Mouse (Mus musculus) liver, embryonic 11.5 days (tissue): ENCODE measurements around the gene Use1. TPM values are rescaled to one million over a fixed set of nuclear protein-coding genes. Genes with fewer than 3 reads are reported as not detected.

Experiments used
- ATAC-seq: fragments of 200-750 bp; cut with Nextera tagmentation; replicated peaks from 2 replicates; pipeline ENCODE4 v1.8.0; 2017; ENCODE audit warnings: moderate number of reproducible peaks, mild to moderate bottlenecking, moderate TSS enrichment, moderate library complexity; ENCODE audit not compliant: low FRiP score
- DNase-seq: peaks from one replicate; pipeline ENCODE4 v3.0.0-alpha.2; 2017; ENCODE audit warnings: low spot score
- H3K27ac ChIP-seq: fragments of 300-500 bp; sonication (generic); 2 replicates; pipeline ENCODE4 v1.5.1; 2014; ENCODE audit warnings: mild to moderate bottlenecking, low read depth, low read length, control low read depth
- H3K27me3 ChIP-seq: fragments of 300-500 bp; sonication (generic); replicated peaks from 2 replicates; pipeline ENCODE4 v1.6.1; 2014; ENCODE audit warnings: low read length, mixed read lengths; ENCODE audit not compliant: control insufficient read depth, insufficient read depth
- H3K36me3 ChIP-seq: fragments of 300-500 bp; sonication (generic); 2 replicates; pipeline ENCODE4 v1.6.1; 2014; ENCODE audit warnings: mild to moderate bottlenecking, low read length, moderate library complexity, mixed read lengths; ENCODE audit not compliant: control insufficient read depth, insufficient read depth
- H3K4me1 ChIP-seq: fragments of 300-500 bp; sonication (generic); replicated peaks from 2 replicates; pipeline ENCODE4 v1.6.1; 2014; ENCODE audit warnings: low read length, mixed read lengths; ENCODE audit not compliant: control insufficient read depth, insufficient read depth
- H3K4me2 ChIP-seq: fragments of 300-500 bp; sonication (generic); 2 replicates; pipeline ENCODE4 v1.6.1; 2014; ENCODE audit warnings: mild to moderate bottlenecking, control low read depth, moderate library complexity
- H3K4me3 ChIP-seq: fragments of 300-500 bp; sonication (generic); 2 replicates; pipeline ENCODE4 v1.5.1; 2014; ENCODE audit warnings: low read depth, low read length, control low read depth
- H3K9ac ChIP-seq: fragments of 300-500 bp; sonication (generic); 2 replicates; pipeline ENCODE4 v1.6.1; 2014; ENCODE audit warnings: low read depth, low read length, control low read depth
- H3K9me3 ChIP-seq: fragments of 300-500 bp; sonication (generic); 2 replicates; pipeline ENCODE4 v1.6.1; 2016; ENCODE audit warnings: low read length, inconsistent platforms, mixed read lengths; ENCODE audit not compliant: control insufficient read depth
- WGBS: fragments of 180-500 bp; shearing (Covaris S2); extraction: QIAGEN DNeasy Blood & Tissue Kit; methylation state at CpG from one replicate; pipeline ENCODE4 v1.1.7; 2014; 5-methylcytosine and 5-hydroxymethylcytosine counted together
- polyA plus RNA-seq: library from polyadenylated mRNA; unstranded; fragments of >200 nt; fragmentation: Nextera tagmentation; extraction: Ambion mirVana; gene quantifications from 2 replicates; pipeline ENCODE4 v1.2.1, GENCODE M21; 2014

Gene Use1
- polyA plus RNA-seq, 1 experiment from 2014 or later: 97.8 TPM

DNA sequence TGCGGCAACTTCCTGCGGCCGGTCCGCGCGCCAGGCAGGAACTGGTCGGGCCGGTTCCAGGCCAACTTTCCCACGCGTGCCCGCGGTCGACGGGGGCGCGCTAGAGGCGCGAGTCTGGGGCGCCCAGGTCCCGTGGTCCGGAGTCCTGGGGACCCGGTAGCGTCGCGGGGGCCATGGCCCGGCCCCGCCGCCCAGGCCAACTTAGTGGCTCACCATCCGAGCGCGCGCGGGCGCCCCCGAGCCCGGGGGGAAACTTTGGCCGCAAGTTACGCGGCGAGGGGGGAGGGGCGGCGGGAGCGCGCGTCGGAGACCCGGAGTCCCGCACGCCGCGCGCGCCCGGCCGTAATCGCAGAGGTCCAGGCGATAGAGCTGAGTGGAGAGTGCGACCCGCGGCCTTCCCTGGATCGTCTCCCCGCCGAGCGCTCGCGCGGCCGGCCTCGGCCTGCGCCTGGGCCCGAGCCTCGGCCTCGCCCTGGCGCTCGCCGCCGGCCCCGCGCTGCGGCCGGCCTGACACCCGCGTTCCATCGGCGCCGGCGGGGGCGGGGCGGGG is 14.8 kb downstream of the Use1 start, which contains the start of gene Nr2f6:
Gene Nr2f6, minus strand, starts transcription at position 540 of the 550 bp plus-strand sequence.
- Histone ChIP-seq H3K4me1 (peaks cover 35% of the 10 kb centered on the region), H3K4me2 (peak within 1 kb of the TSS; percentile 97), H3K36me3 (peaks cover 7% of the 10 kb centered on the region), H3K9ac (peak within 1 kb of the TSS; percentile 79), H3K4me3 (peak within 1 kb of the TSS; percentile 81), H3K9me3 (no peaks in the 10 kb centered on the region), H3K27ac (peak within 1 kb of the TSS; percentile 84), H3K27me3 (peaks cover 36% of the 10 kb centered on the region)
- ATAC-seq (peak; percentile 9; the same call in 1 of the 2 replicates), DNase-seq (peak; percentile 83)
- WGBS: under 1% methylated on average over 51 of the region's 89 CpGs

DNA sequence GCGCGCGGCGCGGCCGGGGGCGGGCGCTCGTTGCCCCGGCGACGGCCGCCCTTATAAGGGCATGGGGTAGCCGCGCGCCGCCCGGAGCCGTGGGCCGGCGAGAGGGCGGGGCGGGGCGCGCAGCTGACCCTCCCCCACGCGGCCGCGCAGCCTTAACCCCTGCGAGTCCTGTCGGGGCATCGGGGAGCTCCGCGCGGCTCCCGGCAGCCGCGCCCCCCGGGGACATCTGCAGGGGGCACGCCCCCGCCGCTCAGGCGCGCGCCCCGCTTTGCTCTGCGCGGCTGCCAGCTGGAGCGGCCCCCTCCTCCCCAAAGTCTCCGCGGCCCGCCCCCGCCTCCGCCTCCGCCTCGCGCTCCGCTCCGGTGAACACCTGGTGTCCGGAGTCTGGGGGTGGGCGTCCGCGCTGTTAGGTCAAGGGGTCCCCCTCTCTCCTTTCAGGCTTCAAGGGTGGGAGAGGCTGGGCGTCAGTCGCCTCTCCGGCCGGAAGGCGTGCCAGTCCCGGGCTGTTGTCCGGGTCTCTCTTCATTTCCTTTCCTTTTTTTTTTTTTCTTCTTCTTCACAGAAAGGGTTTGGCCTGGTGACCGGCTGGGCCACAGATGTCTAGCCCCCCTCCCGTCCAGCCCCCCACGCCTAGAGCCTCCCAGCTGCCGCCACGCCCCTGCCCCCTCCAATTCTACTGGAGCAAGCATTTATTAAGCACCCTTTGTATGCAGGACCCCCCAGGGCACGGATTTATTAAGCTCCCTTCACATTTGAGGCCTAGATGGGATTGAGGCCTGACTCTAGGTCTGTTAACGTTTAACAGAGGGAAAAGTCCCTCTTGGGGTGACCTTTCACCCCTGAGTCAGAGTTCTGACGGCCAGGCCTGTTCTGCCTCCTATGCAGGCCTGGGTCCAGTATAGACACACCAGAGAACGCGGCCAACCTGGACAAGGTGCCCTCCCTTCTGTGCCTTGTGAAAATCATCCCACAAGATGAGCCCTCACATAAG is 15.6 kb downstream of the Use1 start:
- peak overlapping the region; percentile 81 for H3K4me3 ChIP-seq
- DNase-seq (peak; percentile 86), ATAC-seq (peak; percentile 80)
- peaks cover 35% of the 10 kb centered on the region for H3K4me1 ChIP-seq
- peak overlapping the region; percentile 97 for H3K4me2 ChIP-seq
- peaks cover 36% of the 10 kb centered on the region for H3K27me3 ChIP-seq
- peak overlapping the region; percentile 79 for H3K9ac ChIP-seq
- H3K27ac ChIP-seq: peak overlapping the region; percentile 84
- WGBS: 5% methylated on average over 66 of the region's 80 CpGs
- H3K9me3 ChIP-seq: no peaks in the 10 kb centered on the region
- H3K36me3 ChIP-seq: peaks cover 7% of the 10 kb centered on the region

DNA sequence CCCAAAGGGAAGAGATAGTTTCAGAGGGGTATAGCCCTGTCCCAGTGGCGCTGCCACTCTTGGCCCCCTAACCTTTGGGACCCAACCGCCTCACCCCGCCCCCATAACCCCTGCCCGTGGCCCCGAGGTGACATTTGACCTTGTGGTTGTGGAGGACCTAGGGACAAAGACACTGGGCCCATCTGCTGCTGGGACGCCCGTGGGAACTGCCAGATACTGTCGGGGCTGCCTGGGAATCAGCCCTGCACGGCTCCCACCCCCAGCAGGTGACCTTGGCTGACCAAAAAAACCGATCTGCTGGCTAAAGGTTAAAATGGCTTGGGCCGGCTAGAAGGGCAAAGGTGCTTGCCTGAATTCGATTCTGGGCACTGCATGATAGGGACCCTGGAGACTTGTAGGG is 16.7 kb downstream of the Use1 start:
- Histone ChIP-seq H3K27ac (peak overlapping the region; percentile 84), H3K4me3 (no peak overlapping the region), H3K27me3 (peaks cover 31% of the 10 kb centered on the region), H3K9me3 (no peaks in the 10 kb centered on the region), H3K4me2 (peak overlapping the region; percentile 97), H3K9ac (peak overlapping the region; percentile 20; the same call in 1 of the 2 replicates), H3K36me3 (no peaks in the 10 kb centered on the region; the same call in 1 of the 2 replicates), H3K4me1 (peaks cover 31% of the 10 kb centered on the region)
- no peak for ATAC-seq
- WGBS: 42% methylated on average over 12 of the region's 12 CpGs
- DNase-seq: peak; percentile 39

DNA sequence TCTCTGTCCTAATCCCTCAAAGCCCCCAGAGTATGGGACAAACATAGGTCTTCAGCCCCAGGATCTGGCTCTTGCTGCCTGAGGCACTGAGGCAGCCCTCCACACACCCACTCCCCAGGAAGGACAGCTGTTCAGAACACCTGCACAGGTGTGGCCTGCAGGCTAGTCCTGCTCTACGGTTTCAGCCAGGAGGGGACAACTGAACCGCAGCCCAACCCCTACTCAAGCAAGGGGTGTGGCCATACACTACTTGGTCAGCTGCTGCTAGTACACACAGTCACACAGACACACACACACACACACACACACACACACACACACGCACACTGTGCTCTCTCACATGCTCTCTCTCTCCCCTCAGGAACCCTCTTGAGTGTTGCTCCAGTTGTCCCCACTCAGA is 17.2 kb downstream of the Use1 start:
- WGBS: 60% methylated on average over 3 of the region's 3 CpGs
- ATAC-seq (no peak), DNase-seq (no peak)
- H3K4me1 ChIP-seq: peaks cover 27% of the 10 kb centered on the region
- no peak overlapping the region for H3K9ac ChIP-seq
- peaks cover 26% of the 10 kb centered on the region for H3K27me3 ChIP-seq
- no peaks in the 10 kb centered on the region for H3K9me3 ChIP-seq
- no peak overlapping the region for H3K4me3 ChIP-seq
- H3K36me3 ChIP-seq: no peaks in the 10 kb centered on the region
- peak overlapping the region; percentile 84 for H3K27ac ChIP-seq
- H3K4me2 ChIP-seq: peak overlapping the region; percentile 10; the same call in 1 of the 2 replicates

DNA sequence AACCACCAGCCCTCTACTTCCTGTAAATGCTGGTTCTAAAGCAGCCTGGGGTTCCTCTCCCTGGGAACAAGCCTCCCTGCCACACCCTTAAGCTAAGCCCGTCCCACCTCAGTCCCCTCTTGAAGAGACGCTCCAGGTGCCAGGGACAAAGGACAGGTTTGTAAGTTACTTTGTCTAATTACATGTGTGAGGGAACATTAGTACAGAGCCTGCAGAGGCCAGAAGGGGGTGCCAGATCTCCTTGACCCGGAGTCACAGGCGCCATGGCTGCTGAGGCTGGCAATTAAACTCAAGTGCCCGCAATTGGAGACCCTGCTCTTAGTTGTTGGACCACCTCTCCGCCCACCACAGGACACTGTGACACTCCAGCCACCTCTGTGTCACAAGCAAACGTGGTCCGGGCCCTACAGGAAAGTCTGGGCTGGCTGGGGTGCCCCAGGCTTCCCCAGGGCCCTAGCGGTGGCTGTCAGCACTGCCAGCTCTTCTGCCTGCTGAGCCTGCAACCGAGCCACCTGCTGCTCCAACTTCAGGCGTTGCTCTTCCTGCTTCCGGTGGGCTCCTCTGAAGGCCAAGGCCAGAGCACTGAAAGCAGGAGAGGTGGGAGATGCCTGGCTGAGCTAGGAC is 18.7 kb downstream of the Use1 start:
- WGBS: 67% methylated on average over 12 of the region's 12 CpGs
- Histone ChIP-seq H3K27ac (no peak overlapping the region), H3K36me3 (no peaks in the 10 kb centered on the region), H3K9ac (no peak overlapping the region), H3K27me3 (peaks cover 12% of the 10 kb centered on the region), H3K4me2 (no peak overlapping the region), H3K9me3 (no peaks in the 10 kb centered on the region), H3K4me3 (no peak overlapping the region), H3K4me1 (peaks cover 14% of the 10 kb centered on the region)
- no peak for DNase-seq
- ATAC-seq: no peak

DNA sequence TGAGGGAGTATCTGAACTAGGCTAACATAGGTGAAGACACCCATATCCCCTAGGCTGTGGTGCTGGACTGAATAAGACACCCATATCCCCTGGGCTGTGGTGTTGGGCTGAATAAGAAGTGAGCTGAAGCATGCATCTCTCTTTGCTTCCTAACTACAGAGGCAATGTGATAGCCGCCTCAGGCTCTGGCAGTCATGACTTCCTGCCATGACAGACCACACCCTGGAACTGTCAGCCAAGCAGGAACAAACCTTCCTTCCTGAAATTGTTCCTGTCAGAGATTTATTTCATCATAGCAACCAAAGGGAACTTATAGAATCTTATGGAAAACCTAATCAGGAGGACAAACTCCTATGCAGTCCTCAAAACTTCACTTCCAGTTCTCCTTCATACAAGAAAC is 21.6 kb downstream of the Use1 start:
- no peaks in the 10 kb centered on the region for H3K9me3 ChIP-seq
- no peak for ATAC-seq
- H3K4me2 ChIP-seq: no peak overlapping the region
- no peak for DNase-seq
- no peak overlapping the region for H3K9ac ChIP-seq
- H3K36me3 ChIP-seq: no peaks in the 10 kb centered on the region
- H3K4me1 ChIP-seq: 0 out of 2 replicates have a peak, but pooled peaks cover 1% of the 10 kb centered on the region
- 42% methylated on average over 1 of the region's 1 CpGs for WGBS
- H3K27me3 ChIP-seq: no peaks in the 10 kb centered on the region
- no peak overlapping the region for H3K27ac ChIP-seq
- no peak overlapping the region for H3K4me3 ChIP-seq

DNA sequence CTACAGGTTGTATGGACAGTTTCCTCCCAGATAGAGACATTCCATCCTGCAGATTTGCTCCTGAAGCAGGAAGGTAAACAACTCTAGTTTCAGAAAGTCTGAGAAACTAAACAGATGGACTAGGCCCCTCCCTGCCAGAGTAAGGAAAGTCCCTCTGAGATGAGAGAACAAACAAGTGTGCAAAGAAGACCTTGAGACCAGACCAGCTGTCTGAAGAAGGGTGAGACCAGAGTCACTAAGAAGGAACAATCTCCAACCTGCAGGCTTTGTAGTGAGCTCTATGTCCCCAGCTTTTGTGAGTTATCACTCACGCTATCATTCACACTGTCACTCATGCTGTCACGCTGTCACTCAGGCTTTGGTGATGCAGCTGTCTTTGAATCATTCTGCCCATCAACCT is 25.0 kb downstream of the Use1 start:
- no peak overlapping the region for H3K27ac ChIP-seq
- no peak for DNase-seq
- no peaks in the 10 kb centered on the region for H3K9me3 ChIP-seq
- no peak overlapping the region for H3K4me3 ChIP-seq
- ATAC-seq: no peak
- no peak overlapping the region for H3K4me2 ChIP-seq
- 0 out of 2 replicates have a peak, but pooled peaks cover 8% of the 10 kb centered on the region for H3K4me1 ChIP-seq
- H3K9ac ChIP-seq: no peak overlapping the region
- no peaks in the 10 kb centered on the region for H3K36me3 ChIP-seq
- WGBS: 81% methylated on average over 2 of the region's 2 CpGs
- H3K27me3 ChIP-seq: no peaks in the 10 kb centered on the region

DNA sequence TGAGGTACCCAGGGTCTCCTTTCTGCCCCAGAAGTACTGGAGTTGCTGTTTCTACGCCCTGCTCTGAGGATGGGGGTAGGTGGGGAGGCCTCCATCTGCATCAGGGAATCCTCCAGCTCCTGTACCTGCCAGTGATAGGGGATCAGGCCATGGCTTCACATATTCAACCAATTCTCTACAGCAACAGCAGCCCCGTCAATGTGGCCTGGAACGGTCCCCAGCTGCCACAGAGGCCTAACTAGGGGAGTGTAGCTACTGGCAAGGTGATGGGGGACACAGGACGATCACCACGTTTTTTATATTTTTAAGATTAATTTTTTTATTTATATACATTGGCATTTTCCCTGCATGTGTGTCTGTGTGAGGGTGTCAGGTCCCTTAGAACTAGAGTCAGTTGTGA is 25.7 kb downstream of the Use1 start:
- no peaks in the 10 kb centered on the region for H3K27me3 ChIP-seq
- 72% methylated on average over 5 of the region's 5 CpGs for WGBS
- peaks cover 10% of the 10 kb centered on the region for H3K4me1 ChIP-seq
- H3K9me3 ChIP-seq: no peaks in the 10 kb centered on the region
- H3K27ac ChIP-seq: no peak overlapping the region
- ATAC-seq: no peak
- no peak overlapping the region for H3K4me3 ChIP-seq
- no peak for DNase-seq
- H3K9ac ChIP-seq: no peak overlapping the region
- no peaks in the 10 kb centered on the region for H3K36me3 ChIP-seq
- no peak overlapping the region for H3K4me2 ChIP-seq
